Mouse (Mus musculus): ENCODE results near the gene Fcgr3. TPM values are rescaled to one million over a fixed set of nuclear protein-coding genes. Genes with fewer than 3 reads are reported as not detected.
"Not testable (repeated sequence)": the region's sequence is repeated elsewhere in the genome, so short reads cannot be mapped to it uniquely, and the experiment has no call there.

Gene Fcgr3
- polyA plus RNA-seq, 1 experiment from 2014 or later, result 6.7 TPM

GRCm38 (mm10) chr1:171090761-171091160 is 26.0 kb upstream of the Fcgr3 start:
- no peaks in the 10 kb centered on the region for H3K36me3 ChIP-seq (ENCODE audit: control insufficient read depth, insufficient read depth)
- 76% methylated on average over 2 of the region's 2 CpGs for WGBS

GRCm38 (mm10) chr1:171089891-171090290 is 25.2 kb upstream of the Fcgr3 start:
- Histone ChIP-seq H3K27me3 (replicated peaks; ENCODE audit: control insufficient read depth, insufficient read depth, low read length) (no peaks in the 10 kb centered on the region; the same call in 1 of the 2 replicates), H3K9ac (replicated peaks; ENCODE audit: low read depth, low read length) (no peak overlapping the region), H3K4me2 (ENCODE audit: low read length) (no peak overlapping the region), H3K27ac (ENCODE audit: low read length) (no peak overlapping the region), H3K36me3 (ENCODE audit: control insufficient read depth, insufficient read depth) (no peaks in the 10 kb centered on the region), H3K9me3 (ENCODE audit: control insufficient read depth, low read length) (no peaks in the 10 kb centered on the region), H3K4me3 (replicated peaks; ENCODE audit: low read length) (no peak overlapping the region), H3K4me1 (replicated peaks; ENCODE audit: control insufficient read depth, insufficient read depth, low read length) (peaks cover 4% of the 10 kb centered on the region; the same call in 1 of the 2 replicates)
- ATAC-seq, result no peak
- 92% methylated on average over 1 of the region's 1 CpGs for WGBS

More at GRCm38 (mm10) chr1:171090761-171091160, 26.0 kb upstream of the Fcgr3 start:
- H3K9ac ChIP-seq (replicated peaks; ENCODE audit: low read depth, low read length), result no peak overlapping the region
- H3K27me3 ChIP-seq (replicated peaks; ENCODE audit: control insufficient read depth, insufficient read depth, low read length), result no peaks in the 10 kb centered on the region; the same call in 1 of the 2 replicates
- H3K4me2 ChIP-seq (ENCODE audit: low read length), result no peak overlapping the region
- H3K4me3 ChIP-seq (replicated peaks; ENCODE audit: low read length), result no peak overlapping the region
- ATAC-seq, result no peak
- peaks cover 4% of the 10 kb centered on the region; the same call in 1 of the 2 replicates for H3K4me1 ChIP-seq (replicated peaks; ENCODE audit: control insufficient read depth, insufficient read depth, low read length)
- no peak overlapping the region for H3K27ac ChIP-seq (ENCODE audit: low read length)
- no peaks in the 10 kb centered on the region for H3K9me3 ChIP-seq (ENCODE audit: control insufficient read depth, low read length)

GRCm38 (mm10) chr1:171088237-171088869 is 23.6 kb upstream of the Fcgr3 start:
- not testable (repeated sequence) for H3K27me3 ChIP-seq (replicated peaks; ENCODE audit: control insufficient read depth, insufficient read depth, low read length); H3K4me1 ChIP-seq (replicated peaks; ENCODE audit: control insufficient read depth, insufficient read depth, low read length); H3K9ac ChIP-seq (replicated peaks; ENCODE audit: low read depth, low read length); H3K36me3 ChIP-seq (ENCODE audit: control insufficient read depth, insufficient read depth); H3K27ac ChIP-seq (ENCODE audit: low read length); H3K9me3 ChIP-seq (ENCODE audit: control insufficient read depth, low read length); ATAC-seq
- 3% methylated on average over 10 of the region's 10 CpGs for WGBS
- peak overlapping the region; percentile 18; the same call in 1 of the 2 replicates for H3K4me3 ChIP-seq (replicated peaks; ENCODE audit: low read length)
- H3K4me2 ChIP-seq (ENCODE audit: low read length), result peak overlapping the region; percentile 31

- ATAC-seq, result no peak
These were observed 21.0 kb upstream of the Fcgr3 start for GRCm38 (mm10) chr1:171085718-171086117.

GRCm38 (mm10) chr1:171081512-171082231 is 16.9 kb upstream of the Fcgr3 start:
- H3K4me3 ChIP-seq (replicated peaks; ENCODE audit: low read length); H3K27ac ChIP-seq (ENCODE audit: low read length); H3K9ac ChIP-seq (replicated peaks; ENCODE audit: low read depth, low read length); H3K9me3 ChIP-seq (ENCODE audit: control insufficient read depth, low read length); H3K4me1 ChIP-seq (replicated peaks; ENCODE audit: control insufficient read depth, insufficient read depth, low read length); H3K4me2 ChIP-seq (ENCODE audit: low read length); H3K36me3 ChIP-seq (ENCODE audit: control insufficient read depth, insufficient read depth); H3K27me3 ChIP-seq (replicated peaks; ENCODE audit: control insufficient read depth, insufficient read depth, low read length): not testable (repeated sequence)
- ATAC-seq, result peak; percentile 16
- WGBS, result 41% methylated on average over 9 of the region's 17 CpGs

More at GRCm38 (mm10) chr1:171085718-171086117, 21.0 kb upstream of the Fcgr3 start:
- peaks cover 4% of the 10 kb centered on the region; the same call in 1 of the 2 replicates for H3K4me1 ChIP-seq (replicated peaks; ENCODE audit: control insufficient read depth, insufficient read depth, low read length)
- H3K4me3 ChIP-seq (replicated peaks; ENCODE audit: low read length), result peak overlapping the region; percentile 62
- H3K27me3 ChIP-seq (replicated peaks; ENCODE audit: control insufficient read depth, insufficient read depth, low read length), result peaks cover 2% of the 10 kb centered on the region; the same call in 1 of the 2 replicates
- no peaks in the 10 kb centered on the region for H3K9me3 ChIP-seq (ENCODE audit: control insufficient read depth, low read length)
- H3K4me2 ChIP-seq (ENCODE audit: low read length), result peak overlapping the region; percentile 85
- under 1% methylated on average over 26 of the region's 26 CpGs for WGBS
- no peak overlapping the region for H3K27ac ChIP-seq (ENCODE audit: low read length)
- no peaks in the 10 kb centered on the region for H3K36me3 ChIP-seq (ENCODE audit: control insufficient read depth, insufficient read depth)
- peak overlapping the region; percentile 66 for H3K9ac ChIP-seq (replicated peaks; ENCODE audit: low read depth, low read length)

- H3K27ac ChIP-seq (ENCODE audit: low read length); H3K4me1 ChIP-seq (replicated peaks; ENCODE audit: control insufficient read depth, insufficient read depth, low read length); H3K9me3 ChIP-seq (ENCODE audit: control insufficient read depth, low read length); H3K4me3 ChIP-seq (replicated peaks; ENCODE audit: low read length); H3K4me2 ChIP-seq (ENCODE audit: low read length); H3K27me3 ChIP-seq (replicated peaks; ENCODE audit: control insufficient read depth, insufficient read depth, low read length); H3K9ac ChIP-seq (replicated peaks; ENCODE audit: low read depth, low read length); H3K36me3 ChIP-seq (ENCODE audit: control insufficient read depth, insufficient read depth): not testable (repeated sequence)
- ATAC-seq, result peak; percentile 39
- no CpG with 5 or more reads among the region's 43 CpGs for WGBS
These were observed 15.1 kb upstream of the Fcgr3 start for GRCm38 (mm10) chr1:171079825-171080224.

- not testable (repeated sequence) for H3K4me1 ChIP-seq (replicated peaks; ENCODE audit: control insufficient read depth, insufficient read depth, low read length); H3K36me3 ChIP-seq (ENCODE audit: control insufficient read depth, insufficient read depth); H3K9ac ChIP-seq (replicated peaks; ENCODE audit: low read depth, low read length); H3K27me3 ChIP-seq (replicated peaks; ENCODE audit: control insufficient read depth, insufficient read depth, low read length); H3K27ac ChIP-seq (ENCODE audit: low read length); H3K9me3 ChIP-seq (ENCODE audit: control insufficient read depth, low read length); H3K4me2 ChIP-seq (ENCODE audit: low read length); H3K4me3 ChIP-seq (replicated peaks; ENCODE audit: low read length)
- peak; percentile 50 for ATAC-seq
- 0% methylated on average over 1 of the region's 35 CpGs for WGBS
These were observed 14.6 kb upstream of the Fcgr3 start for GRCm38 (mm10) chr1:171079345-171079744.

GRCm38 (mm10) chr1:171078419-171078818 is 13.7 kb upstream of the Fcgr3 start:
- 23% methylated on average over 11 of the region's 12 CpGs for WGBS

GRCm38 (mm10) chr1:171077955-171078354 is 13.2 kb upstream of the Fcgr3 start:
- H3K36me3 ChIP-seq (ENCODE audit: control insufficient read depth, insufficient read depth); H3K9ac ChIP-seq (replicated peaks; ENCODE audit: low read depth, low read length); H3K4me3 ChIP-seq (replicated peaks; ENCODE audit: low read length); H3K27ac ChIP-seq (ENCODE audit: low read length); H3K4me1 ChIP-seq (replicated peaks; ENCODE audit: control insufficient read depth, insufficient read depth, low read length); H3K9me3 ChIP-seq (ENCODE audit: control insufficient read depth, low read length): not testable (repeated sequence)
- 1% methylated on average over 13 of the region's 27 CpGs for WGBS
- peak; percentile 26 for ATAC-seq
- Histone ChIP-seq H3K4me2 (ENCODE audit: low read length) (peak overlapping the region; percentile 33; the same call in 1 of the 2 replicates), H3K27me3 (replicated peaks; ENCODE audit: control insufficient read depth, insufficient read depth, low read length) (peaks cover 12% of the 10 kb centered on the region; the same call in 1 of the 2 replicates)

More at GRCm38 (mm10) chr1:171078419-171078818, 13.7 kb upstream of the Fcgr3 start:
- Histone ChIP-seq H3K4me2 (ENCODE audit: low read length) (peak overlapping the region; percentile 41), H3K27me3 (replicated peaks; ENCODE audit: control insufficient read depth, insufficient read depth, low read length) (peaks cover 12% of the 10 kb centered on the region; the same call in 1 of the 2 replicates)
- H3K4me1 ChIP-seq (replicated peaks; ENCODE audit: control insufficient read depth, insufficient read depth, low read length); ATAC-seq; H3K4me3 ChIP-seq (replicated peaks; ENCODE audit: low read length); H3K27ac ChIP-seq (ENCODE audit: low read length); H3K9me3 ChIP-seq (ENCODE audit: control insufficient read depth, low read length); H3K9ac ChIP-seq (replicated peaks; ENCODE audit: low read depth, low read length); H3K36me3 ChIP-seq (ENCODE audit: control insufficient read depth, insufficient read depth): not testable (repeated sequence)

Measured in forebrain, embryonic 16.5 days (tissue).